Mouse (Mus musculus): Measurements from ENCODE around the gene Ovol1.

DNA sequence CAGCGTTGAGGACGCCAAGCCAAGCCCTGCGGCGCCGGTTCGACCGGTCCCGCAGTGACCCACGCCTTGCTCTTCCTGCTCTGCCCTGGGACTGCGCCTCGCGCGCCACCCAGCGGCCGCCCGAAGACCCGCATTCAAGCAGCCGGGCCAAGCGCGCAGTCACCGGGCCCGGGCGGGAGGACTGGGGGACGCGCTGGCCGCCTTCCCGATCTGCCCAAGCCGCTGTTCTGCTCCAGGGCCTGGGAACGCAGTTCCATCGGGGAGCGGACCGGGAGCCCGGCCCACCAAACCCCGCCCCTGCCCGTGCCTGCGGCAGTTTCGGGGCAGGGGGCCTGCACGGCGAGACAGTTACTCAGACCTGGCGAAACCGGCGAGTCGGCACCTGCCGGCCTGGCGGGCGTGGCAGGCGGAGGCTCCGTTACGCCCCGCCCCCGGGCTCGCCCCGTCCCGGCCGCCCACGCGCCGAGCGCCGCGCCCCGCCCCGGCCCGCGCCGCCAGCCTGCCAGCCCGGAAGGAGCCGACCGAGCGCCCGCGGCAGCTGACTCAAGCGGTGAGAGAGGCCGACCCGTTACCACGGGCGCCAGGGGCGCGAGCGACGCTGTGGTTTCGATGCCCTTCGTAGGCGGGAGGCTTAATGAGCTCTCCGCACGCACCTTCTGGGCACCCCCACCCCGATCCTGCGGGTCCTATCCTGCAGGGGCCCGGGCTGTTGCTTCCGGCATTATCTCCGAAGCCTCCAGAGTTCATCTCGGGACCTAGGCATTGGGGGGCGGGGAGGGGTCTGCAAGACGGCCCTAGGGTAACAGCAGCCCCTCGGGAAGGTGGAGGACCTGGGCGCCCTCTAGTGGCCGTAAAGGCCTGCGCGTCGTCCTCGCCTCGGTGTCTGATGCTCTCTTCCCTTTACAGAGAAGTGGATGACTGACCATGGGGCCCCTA, 7.4 kb upstream of the Ovol1 start, which contains the start of gene Ap5b1:
- TF ChIP-seq POLR2A (IDR thresholded peaks at IDR 0.05; ENCODE audit: borderline replicate concordance, insufficient read depth, low read length) (peak; percentile 60), CTCF (IDR thresholded peaks at IDR 0.05; ENCODE audit: borderline replicate concordance, insufficient read depth, low read depth, low read length) (peak; percentile 80)

Measured in cerebellum, adult 2 months (tissue).